Mouse (Mus musculus): ENCODE results near the gene Tmigd3.

Tmigd3 gene

DNA sequence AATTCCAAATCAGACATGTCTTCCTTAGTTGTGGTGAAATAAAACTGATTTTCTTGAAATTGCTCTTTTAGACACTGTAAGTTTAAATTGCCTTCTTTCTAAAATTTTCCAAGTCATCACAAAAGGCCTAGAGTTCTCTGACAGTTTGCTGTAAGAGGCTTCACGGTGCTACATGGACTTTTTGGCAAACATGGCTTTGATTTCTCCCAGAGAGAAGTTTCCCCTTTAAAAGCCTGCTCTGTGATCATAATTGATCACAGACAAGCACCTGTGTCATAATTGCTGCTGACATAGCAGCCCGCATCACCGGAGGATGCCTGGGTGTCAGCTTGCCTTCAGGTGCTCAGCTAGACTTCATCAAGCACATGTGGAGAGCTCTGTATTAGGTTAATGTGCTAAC, at the start of gene Tmigd3, which contains the start of gene Adora3:
TSS of gene Tmigd3 (plus strand) at position 346 of the 400 bp plus-strand sequence.
TSS of gene Adora3 (plus strand) at position 301 of the 400 bp plus-strand sequence.
- in situ Hi-C loops (cut with MboI; ENCODE audit: low sequenced_read_pairs), result no loop called here

GRCm38 (mm10) chr3:105821504-105821903, 49.2 kb upstream of the Tmigd3 start:
- in situ Hi-C loops (cut with MboI; ENCODE audit: low sequenced_read_pairs), result no loop called here

GRCm38 (mm10) chr3:105823609-105824008, 47.1 kb upstream of the Tmigd3 start:
- in situ Hi-C loops (cut with MboI; ENCODE audit: low sequenced_read_pairs), result no loop called here

DNA sequence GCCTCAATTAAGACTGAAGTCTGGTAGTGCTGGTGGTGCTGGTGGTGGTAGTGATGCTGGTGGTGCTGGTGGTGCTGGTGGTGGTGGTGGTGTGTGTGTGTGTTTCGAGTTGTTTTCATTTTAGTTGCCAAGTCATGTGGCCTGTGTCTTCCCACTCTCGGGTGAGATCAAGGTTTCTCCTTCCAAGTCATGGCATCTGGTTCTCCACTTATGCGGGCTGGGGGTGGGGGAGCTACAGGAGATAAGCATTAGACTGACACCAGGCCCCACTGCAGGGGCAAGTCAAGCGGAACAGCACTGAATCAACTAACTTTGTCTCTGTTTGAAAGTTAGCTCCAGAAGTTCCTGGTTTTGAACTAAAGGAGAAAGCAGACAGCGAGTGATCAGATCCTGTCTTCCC, 46.6 kb upstream of the Tmigd3 start:
- in situ Hi-C loops (cut with MboI; ENCODE audit: low sequenced_read_pairs), result no loop called here

GRCm38 (mm10) chr3:105824704-105825103, 46.0 kb upstream of the Tmigd3 start:
- in situ Hi-C loops (cut with MboI; ENCODE audit: low sequenced_read_pairs), result no loop called here

- in situ Hi-C loops (cut with MboI; ENCODE audit: low sequenced_read_pairs), result no loop called here
These were observed 45.1 kb upstream of the Tmigd3 start for GRCm38 (mm10) chr3:105825501-105826161.

DNA sequence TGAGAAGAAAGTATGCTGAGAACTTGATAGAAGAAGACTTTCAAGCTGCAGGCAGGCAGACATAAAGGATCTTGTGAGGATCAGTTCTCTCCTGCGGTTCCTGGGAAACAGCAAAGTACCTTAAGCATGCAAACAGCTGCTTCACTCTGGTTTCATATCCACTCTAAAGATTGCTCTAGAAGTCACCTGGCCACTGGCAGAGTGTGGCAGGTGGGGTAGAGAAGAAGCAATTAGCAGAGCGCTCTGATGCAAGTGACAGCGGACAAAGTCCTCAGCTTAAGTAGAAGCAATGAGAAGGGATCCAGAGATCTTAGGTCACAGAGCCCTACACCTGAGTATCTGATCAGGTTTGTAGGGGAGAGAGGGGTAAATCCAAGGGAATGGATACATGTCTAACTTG, 39.1 kb upstream of the Tmigd3 start:
- in situ Hi-C loops (cut with MboI; ENCODE audit: low sequenced_read_pairs), result no loop called here

GRCm38 (mm10) chr3:105835875-105836274, 34.8 kb upstream of the Tmigd3 start:
- in situ Hi-C loops (cut with MboI; ENCODE audit: low sequenced_read_pairs), result no loop called here

GRCm38 (mm10) chr3:105836883-105837282, 33.8 kb upstream of the Tmigd3 start:
- in situ Hi-C loops (cut with MboI; ENCODE audit: low sequenced_read_pairs), result no loop called here

GRCm38 (mm10) chr3:105838655-105839054, 32.0 kb upstream of the Tmigd3 start:
- in situ Hi-C loops (cut with MboI; ENCODE audit: low sequenced_read_pairs), result no loop called here

DNA sequence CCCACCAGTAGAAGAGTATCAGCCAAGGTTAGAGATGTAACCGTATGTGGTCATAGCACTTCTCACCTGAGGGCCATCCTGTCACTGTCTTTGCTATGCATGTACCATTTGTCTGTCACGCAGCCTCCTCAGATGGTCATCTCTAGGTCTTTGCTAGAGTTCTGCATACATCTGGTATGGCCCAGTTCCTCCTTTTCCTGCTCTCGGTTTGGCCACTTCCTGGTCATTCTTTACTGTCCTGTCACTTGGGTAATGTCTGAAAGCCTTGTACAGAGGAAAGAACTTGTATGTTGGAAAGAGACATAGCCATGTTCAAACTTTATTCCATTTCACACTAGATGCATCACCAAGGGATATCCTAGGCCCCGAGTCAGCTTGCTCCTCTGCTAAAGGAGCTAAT, 30.9 kb upstream of the Tmigd3 start:
- in situ Hi-C loops (cut with MboI; ENCODE audit: low sequenced_read_pairs), result no loop called here

DNA sequence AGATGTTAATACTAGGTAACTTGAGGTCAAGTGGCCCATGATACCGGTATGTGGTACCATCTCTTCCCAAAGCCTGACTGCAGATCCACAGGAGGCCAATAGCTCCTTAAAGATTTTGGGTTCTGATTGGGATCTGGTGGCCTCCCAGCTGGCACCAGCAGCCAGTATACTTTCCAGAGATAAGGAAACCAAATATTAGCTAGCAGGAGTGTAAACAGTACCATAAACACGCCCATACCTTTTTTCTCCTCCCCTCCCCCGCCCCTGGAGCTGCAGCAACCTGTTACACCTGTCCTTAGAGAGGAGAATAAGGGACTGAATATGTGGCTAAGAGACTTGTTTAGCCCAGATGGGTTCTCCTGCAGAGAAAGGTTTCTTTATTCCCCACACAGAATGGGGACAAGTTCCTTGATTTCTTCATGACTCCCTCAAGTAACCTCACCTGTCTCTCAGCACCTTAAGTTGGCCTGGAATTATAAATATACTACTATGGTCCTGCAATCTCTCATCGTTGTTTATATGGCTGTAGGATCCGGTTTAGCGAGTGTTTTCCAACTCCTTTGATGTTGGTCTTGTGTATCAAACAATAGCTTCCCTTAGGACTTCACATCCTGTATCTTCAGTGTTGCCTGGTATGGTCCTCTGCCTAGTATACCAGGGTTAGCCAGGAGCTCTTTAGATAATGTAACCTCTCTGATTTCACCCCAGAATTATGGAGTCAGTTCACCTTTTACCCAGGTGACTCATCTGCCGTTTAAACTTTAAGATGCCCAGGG, 24.2 kb upstream of the Tmigd3 start:
- in situ Hi-C loops (cut with MboI; ENCODE audit: low sequenced_read_pairs), result no loop called here

GRCm38 (mm10) chr3:105853781-105854180, 16.9 kb upstream of the Tmigd3 start:
- in situ Hi-C loops (cut with MboI; ENCODE audit: low sequenced_read_pairs), result no loop called here

- in situ Hi-C loops (cut with MboI; ENCODE audit: low sequenced_read_pairs), result no loop called here
These were observed 15.9 kb upstream of the Tmigd3 start for GRCm38 (mm10) chr3:105854786-105855185.

GRCm38 (mm10) chr3:105857513-105857912, 13.2 kb upstream of the Tmigd3 start:
- in situ Hi-C loops (cut with MboI; ENCODE audit: low sequenced_read_pairs), result no loop called here

- in situ Hi-C loops (cut with MboI; ENCODE audit: low sequenced_read_pairs), result no loop called here
These were observed 8.8 kb upstream of the Tmigd3 start for GRCm38 (mm10) chr3:105861747-105862366.

DNA sequence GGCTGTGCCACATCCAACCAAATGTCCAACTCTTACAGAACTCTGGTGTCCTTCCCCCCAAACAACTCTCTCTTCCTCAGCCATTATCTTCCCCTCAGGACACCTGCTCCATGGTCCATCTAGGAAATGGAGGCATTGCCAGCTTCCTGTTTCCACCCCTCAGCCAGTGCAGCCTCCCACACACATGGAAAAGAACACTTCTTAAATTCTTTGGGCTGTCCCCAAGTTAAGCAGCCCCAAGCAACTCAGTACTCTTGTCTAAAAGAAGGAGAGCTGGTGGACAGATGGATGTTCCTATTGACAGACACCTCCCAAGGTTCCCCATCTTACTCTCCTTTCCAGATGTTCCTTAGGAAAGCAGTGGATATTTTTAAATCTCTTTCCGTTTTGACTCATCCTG, 6.6 kb upstream of the Tmigd3 start:
- in situ Hi-C loops (cut with MboI; ENCODE audit: low sequenced_read_pairs), result no loop called here

GRCm38 (mm10) chr3:105865122-105865521, 5.6 kb upstream of the Tmigd3 start:
- in situ Hi-C loops (cut with MboI; ENCODE audit: low sequenced_read_pairs), result no loop called here

- in situ Hi-C loops (cut with MboI; ENCODE audit: low sequenced_read_pairs), result no loop called here
These were observed 2.6 kb upstream of the Tmigd3 start for GRCm38 (mm10) chr3:105868135-105868534.

DNA sequence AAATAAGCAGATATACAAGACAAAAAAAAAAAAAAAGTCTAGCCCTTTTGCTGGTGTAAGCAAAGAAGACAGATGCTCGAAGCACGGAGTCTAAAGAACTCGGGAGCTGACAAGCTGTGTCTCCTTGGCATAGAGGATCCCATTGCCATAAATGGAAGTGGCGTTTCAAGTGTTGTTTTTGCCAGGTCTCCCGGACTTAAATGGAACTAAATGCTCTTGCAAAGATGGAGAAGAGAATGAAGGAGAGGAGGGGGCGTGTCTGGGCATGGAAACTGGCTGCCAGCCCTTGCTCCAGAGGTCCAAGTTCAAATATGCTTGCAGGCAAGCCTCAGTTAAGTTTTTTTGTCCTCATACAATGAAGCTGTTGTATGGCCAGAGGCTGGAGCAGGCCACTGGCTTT, 1.3 kb downstream of the Tmigd3 start:
- in situ Hi-C loops (cut with MboI; ENCODE audit: low sequenced_read_pairs), result no loop called here

DNA sequence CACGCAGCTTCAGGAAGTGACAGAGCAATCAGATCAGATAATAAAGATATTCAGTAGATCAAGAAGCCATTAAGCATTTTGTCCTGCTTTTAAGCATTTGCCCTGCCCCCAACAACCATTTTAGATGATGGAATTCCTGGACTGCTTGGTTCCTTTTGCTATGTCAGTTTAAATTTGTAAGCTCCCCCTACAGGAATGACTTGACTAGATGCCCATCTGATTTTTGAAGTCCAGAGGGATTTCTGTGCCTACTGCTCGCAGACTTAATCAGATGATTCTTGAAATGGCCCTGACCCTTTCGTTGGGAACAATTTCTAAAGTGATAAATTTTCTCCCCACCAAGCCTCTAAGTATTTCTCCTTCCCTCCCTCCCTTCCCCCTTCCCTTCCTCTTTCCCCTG, 1.9 kb downstream of the Tmigd3 start:
- in situ Hi-C loops (cut with MboI; ENCODE audit: low sequenced_read_pairs), result no loop called here

Data from CH12F3 (cell line).